Mouse (Mus musculus): Measurements from ENCODE around the gene Wdtc1.

GRCm38 (mm10) chr4:133319667-133320066 is 33.6 kb downstream of the Wdtc1 start:
- no peak for TF ChIP-seq MAFK (IDR thresholded peaks at IDR 0.05; ENCODE audit: borderline replicate concordance, low read depth, low read length)
- TF ChIP-seq POLR2A (IDR thresholded peaks at IDR 0.05; ENCODE audit: control insufficient read depth in 1 of 2, insufficient read depth in 1 of 2, low read depth in 1 of 2, low read length in 2 of 2, poor library complexity in 1 of 2) = no peak
- no peak for TF ChIP-seq CTCF (IDR thresholded peaks at IDR 0.05 in 2 of 3, conservative IDR thresholded peaks at IDR 0.05 in 1 of 3; ENCODE audit: control insufficient read depth in 1 of 3, insufficient read depth in 1 of 3, low read depth in 2 of 3, low read length in 3 of 3, poor library complexity in 1 of 3, severe bottlenecking in 1 of 3)
- TF ChIP-seq USF1 (IDR thresholded peaks at IDR 0.05; ENCODE audit: low read depth, low read length) = no peak
- TF ChIP-seq ZNF384 (IDR thresholded peaks at IDR 0.05; ENCODE audit: low read depth, low read length) = no peak
- no peak for TF ChIP-seq TCF12 (IDR thresholded peaks at IDR 0.05; ENCODE audit: low read depth, low read length)
- TF ChIP-seq POLR2AphosphoS5 (IDR thresholded peaks at IDR 0.05; ENCODE audit: borderline replicate concordance, low read depth, low read length) = no peak
- TF ChIP-seq CHD2 (IDR thresholded peaks at IDR 0.05; ENCODE audit: low read length) = no peak
- no peak for TF ChIP-seq ELF1 (IDR thresholded peaks at IDR 0.05; ENCODE audit: low read depth, low read length)
- no peak for TF ChIP-seq ZMIZ1 (IDR thresholded peaks at IDR 0.05; ENCODE audit: low read depth, low read length)
- TF ChIP-seq USF2 (IDR thresholded peaks at IDR 0.05; ENCODE audit: borderline replicate concordance in 1 of 2, insufficient read depth in 1 of 2, low read depth in 1 of 2, low read length in 2 of 2) = no peak
- TF ChIP-seq ZC3H11A (IDR thresholded peaks at IDR 0.05; ENCODE audit: low read depth, low read length) = no peak
- no peak for TF ChIP-seq MAX (IDR thresholded peaks at IDR 0.05; ENCODE audit: low read length)
- no peak for TF ChIP-seq EP300 (IDR thresholded peaks at IDR 0.05; ENCODE audit: low read depth in 1 of 2, low read length in 2 of 2)

Measured in MEL (cell line).